In genomic region chr17:49732706-49733105, GRCm38 (mm10) we compare ENCODE assay signal across 16 mouse cellular contexts.
DNase-seq lines count a peak whose midpoint lies in the region.
"Had no signal": no experiment of that assay in that cellular context is flagged by ENCODE, and none has a peak within 500 bp of the region (broad histone marks: within the 10 kb centered on the region; RNA-seq: fewer than 3 reads in every experiment).

No protein-coding gene starts in this region.

- H3K4me1 ChIP-seq in heart, embryonic 10.5 days, result no peaks in the 10 kb centered on the region
- H3K4me1 ChIP-seq: limb, embryonic 15.5 days had no signal

- H3K36me3 ChIP-seq in heart, embryonic 10.5 days, result no peaks in the 10 kb centered on the region
- H3K36me3 ChIP-seq: limb, embryonic 15.5 days had no signal

- WGBS in heart, embryonic 10.5 days, result 88% methylated on average over 8 of the region's 8 CpGs

- H3K4me3 ChIP-seq in heart, embryonic 10.5 days, result no peak overlapping the region
- H3K4me3 ChIP-seq: limb, embryonic 15.5 days had no signal

- intact Hi-C loops in heart, postnatal 36 days (cut with DNase I), result no loop called here

- peak; percentile 93 for DNase-seq in heart, adult 11 months
- no peak for DNase-seq in heart, postnatal 36 days
- peak; percentile 23 for DNase-seq in NIH3T3 (ENCODE audit: low read depth)
- DNase-seq in heart, embryonic 10.5 days (ENCODE audit: low spot score), result peak; percentile 31
- peak; percentile 38 for DNase-seq in layer of hippocampus, adult 9-11 months
- no peak for DNase-seq in thymus, postnatal 0 days (ENCODE audit: low spot score)
- DNase-seq in retina, embryonic 14.5 days (ENCODE audit: low spot score), result no peak
- no peak for DNase-seq in ovary, postnatal 36 days (ENCODE audit: low spot score)
- DNase-seq: adrenal gland, postnatal 10 days; cerebellum, adult 9-11 months; embryo, embryonic 11 days; liver, postnatal 0 days; retina, postnatal 1 day; thymus, adult 2 months had no signal

- H3K27me3 ChIP-seq in heart, embryonic 10.5 days (ENCODE audit: insufficient read depth, poor library complexity, severe bottlenecking), result no peaks in the 10 kb centered on the region
- H3K27me3 ChIP-seq: limb, embryonic 15.5 days had no signal

- H3K9me3 ChIP-seq in heart, embryonic 10.5 days, result no peaks in the 10 kb centered on the region
- H3K9me3 ChIP-seq: limb, embryonic 15.5 days had no signal

- no peak overlapping the region for H3K27ac ChIP-seq in heart, embryonic 10.5 days
- H3K27ac ChIP-seq: hindbrain, embryonic 14.5 days; limb, embryonic 15.5 days had no signal

Comparison
In these comparisons a context has a peak if more than half of its experiments do, and no peak if none do; other contexts are left out.
1. DNase-seq: peak in heart, adult 11 months (single experiment), NIH3T3 (single experiment), heart, embryonic 10.5 days (single experiment) and layer of hippocampus, adult 9-11 months (single experiment); none in heart, postnatal 36 days (0 of 2), thymus, postnatal 0 days (single experiment), retina, embryonic 14.5 days (single experiment) and ovary, postnatal 36 days (single experiment).